Mouse (Mus musculus) cerebellum, adult 11-12 months (tissue): ENCODE measurements around the gene Triobp.
"Not testable (repeated sequence)": the region's sequence is repeated elsewhere in the genome, so short reads cannot be mapped to it uniquely, and the experiment has no call there.

Experiments used
- DNase-seq: peaks from one replicate; pipeline ENCODE4 v3.0.0; 2022

The Triobp gene

GRCm38 (mm10) chr15:79003079-79003478 is 55.6 kb downstream of the Triobp start:
- DNase-seq = no peak

- no peak for DNase-seq
These were observed 58.1 kb downstream of the Triobp start for GRCm38 (mm10) chr15:79005581-79005980.

- DNase-seq = no peak
These were observed 59.1 kb downstream of the Triobp start for GRCm38 (mm10) chr15:79006638-79007037.

- DNase-seq = no peak
These were observed 59.5 kb downstream of the Triobp start for GRCm38 (mm10) chr15:79007059-79007458.

- DNase-seq = not testable (repeated sequence)
These were observed 60.3 kb downstream of the Triobp start for GRCm38 (mm10) chr15:79007836-79008235.

GRCm38 (mm10) chr15:79009734-79010133 is 62.2 kb downstream of the Triobp start:
- no peak for DNase-seq

GRCm38 (mm10) chr15:79011550-79011949 is 64.0 kb downstream of the Triobp start:
- DNase-seq = no peak

- DNase-seq = no peak
These were observed 65.9 kb downstream of the Triobp start for GRCm38 (mm10) chr15:79013382-79013781.

- DNase-seq = no peak
These were observed 70.7 kb downstream of the Triobp start for GRCm38 (mm10) chr15:79018191-79018590.

GRCm38 (mm10) chr15:79018886-79019285 is 71.4 kb downstream of the Triobp start:
- DNase-seq = no peak

- DNase-seq = peak; percentile 34
These were observed 75.2 kb downstream of the Triobp start for GRCm38 (mm10) chr15:79022671-79023230.

GRCm38 (mm10) chr15:79023366-79023765 is 75.8 kb downstream of the Triobp start:
- no peak for DNase-seq

GRCm38 (mm10) chr15:79025687-79026308 is 78.3 kb downstream of the Triobp start:
- no peak for DNase-seq

GRCm38 (mm10) chr15:79026511-79027290 is 79.2 kb downstream of the Triobp start:
- peak; percentile 68 for DNase-seq

- peak; percentile 76 for DNase-seq
These were observed 80.0 kb downstream of the Triobp start for GRCm38 (mm10) chr15:79027291-79028205.

- peak; percentile 95 for DNase-seq
These were observed 80.8 kb downstream of the Triobp start, which contains the start of gene H1f0 for GRCm38 (mm10) chr15:79028237-79028738. Gene H1f0 (plus strand): TSS chr15:79028450.

- DNase-seq = peak; percentile 63
These were observed 81.4 kb downstream of the Triobp start for GRCm38 (mm10) chr15:79028823-79029484.

- DNase-seq = peak; percentile 48
These were observed 82.2 kb downstream of the Triobp start for GRCm38 (mm10) chr15:79029519-79030241.

- peak; percentile 92 for DNase-seq
These were observed 83.3 kb downstream of the Triobp start for GRCm38 (mm10) chr15:79030551-79031435.

GRCm38 (mm10) chr15:79031908-79032307 is 84.4 kb downstream of the Triobp start:
- not testable (repeated sequence) for DNase-seq
